Mouse (Mus musculus) layer of hippocampus, postnatal 25 days (tissue): ENCODE data around the gene 4930522H14Rik. TPM values are rescaled to one million over a fixed set of nuclear protein-coding genes. Genes with fewer than 3 reads are reported as not detected.
A peak's percentile ranks its signal among the peaks of the same experiment; 100 is the strongest.

ENCODE experiments used
- DNase-seq, 2 experiments: peaks; one replicate each; pipeline ENCODE4 v3.0.0; 2022; ENCODE audit warnings: mixed read lengths in 2 of 2, low spot score in 1 of 2; ENCODE audit errors: extremely low spot score in 1 of 2
- total RNA-seq, 2 experiments: library from RNA; stranded (reverse); gene quantifications; 2 replicates each; pipeline ENCODE4 v1.2.3; 2021

Gene 4930522H14Rik
- total RNA-seq, 2 experiments from 2014 or later: not detected

GRCm38 (mm10) chr4:109475577-109476553 lies 55.2 kb downstream of the 4930522H14Rik start:
- DNase-seq: peak; percentile 33 to 44

GRCm38 (mm10) chr4:109475078-109475477 lies 56.0 kb downstream of the 4930522H14Rik start:
- no peak for DNase-seq

- DNase-seq: no peak
Measured at GRCm38 (mm10) chr4:109472566-109472965, 58.5 kb downstream of the 4930522H14Rik start.

- DNase-seq: no peak
Measured at GRCm38 (mm10) chr4:109471606-109472005, 59.5 kb downstream of the 4930522H14Rik start.

DNA sequence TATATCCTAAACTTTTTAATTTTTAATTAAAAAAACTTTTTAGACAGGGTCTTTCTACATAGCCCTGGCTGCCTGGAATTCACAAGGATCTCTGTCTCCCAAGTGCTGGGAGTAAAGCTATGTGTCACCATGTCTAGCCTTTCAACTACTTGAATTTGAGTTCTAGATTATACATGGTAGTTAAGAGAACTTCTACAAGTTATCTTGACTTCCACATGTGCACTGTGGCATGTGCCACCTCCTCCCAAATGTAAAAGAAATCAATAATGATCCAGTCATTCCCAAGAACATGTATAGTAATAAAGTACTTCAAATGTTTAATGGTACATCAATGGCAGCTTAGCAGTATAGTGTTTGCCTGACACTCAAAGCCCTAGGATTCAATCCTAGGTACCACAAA lies 63.4 kb downstream of the 4930522H14Rik start:
- no peak for DNase-seq

DNA sequence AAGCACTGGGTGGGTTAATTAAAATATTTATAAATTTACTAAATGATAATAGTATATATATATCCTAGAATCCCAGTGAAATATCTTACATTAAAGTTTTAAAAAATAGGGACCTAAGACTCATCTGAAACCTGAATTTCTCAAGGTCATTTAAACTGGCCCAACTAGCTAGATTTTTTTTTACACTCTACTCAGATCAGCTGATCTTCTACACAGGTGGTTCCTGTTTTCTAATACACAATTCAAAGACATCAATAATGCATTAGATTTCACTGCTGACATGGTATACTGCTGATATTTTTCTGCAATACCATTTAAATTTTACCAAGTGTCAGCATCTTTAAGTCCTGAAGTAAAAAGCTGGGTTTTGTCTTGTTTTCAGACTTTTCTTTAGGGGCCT lies 67.2 kb downstream of the 4930522H14Rik start:
- DNase-seq: no peak

GRCm38 (mm10) chr4:109460421-109461179 lies 70.5 kb downstream of the 4930522H14Rik start:
- no peak for DNase-seq

GRCm38 (mm10) chr4:109456821-109457220 lies 74.3 kb downstream of the 4930522H14Rik start:
- no peak for DNase-seq

Other genes with a start within 250 kb of the 4930522H14Rik start
- 1 to 10 TPM; 1.1 to 1.9 TPM for gene Ttc39a, start 124.7 kb downstream of the 4930522H14Rik start, total RNA-seq
- 100 to 1,000 TPM; 164 to 182 TPM for gene Rnf11, start 46.6 kb downstream of the 4930522H14Rik start, total RNA-seq
- gene Cdkn2c, start 135.9 kb upstream of the 4930522H14Rik start, total RNA-seq: 1 to 10 TPM; 4.6 to 4.8 TPM
- 10 to 100 TPM; 24.0 to 26.8 TPM for gene Faf1, start 145.3 kb upstream of the 4930522H14Rik start, total RNA-seq